Mouse (Mus musculus) megakaryocyte, embryonic 14.5 days (primary cell): ENCODE results near the gene Ndufv2. TPM values are rescaled to one million over a fixed set of nuclear protein-coding genes. Genes with fewer than 3 reads are reported as not detected.

Experiments
- H3K27me3 ChIP-seq: replicated peaks from 2 replicates; pipeline ENCODE3; 2012; ENCODE audit warnings: inconsistent platforms
- H3K36me3 ChIP-seq: replicated peaks from 2 replicates; pipeline ENCODE3; 2012; ENCODE audit warnings: low read length, inconsistent platforms, mixed read lengths
- H3K4me1 ChIP-seq: 2 replicates; pipeline ENCODE4 v1.6.1; 2012; ENCODE audit warnings: inconsistent platforms
- H3K4me3 ChIP-seq: replicated peaks from 2 replicates; pipeline ENCODE3; 2012; ENCODE audit warnings: moderate library complexity, mild to moderate bottlenecking, inconsistent platforms
- H3K9me3 ChIP-seq: 2 replicates; pipeline ENCODE4 v1.6.1; 2012; ENCODE audit warnings: inconsistent platforms
- FLI1 ChIP-seq: IDR thresholded peaks from 2 replicates; pipeline ENCODE4 v1.6.1; 2012; ENCODE audit warnings: low read length, inconsistent platforms, mixed read lengths
- GATA1 ChIP-seq: IDR thresholded peaks from 3 replicates; pipeline ENCODE4 v1.6.1; 2012; ENCODE audit warnings: mixed read lengths, low read length, inconsistent platforms, borderline replicate concordance
- polyA plus RNA-seq: library from polyadenylated mRNA; stranded (reverse); fragments of >175 nt; gene quantifications from 2 replicates; pipeline ENCODE4 v1.2.3, GENCODE M21; 2012; ENCODE audit warnings: low replicate concordance; ENCODE audit not compliant: insufficient read depth

Gene Ndufv2
- 7.8 and 88.7 TPM in 2 replicates for polyA plus RNA-seq

- H3K9me3 ChIP-seq: no peaks in the 10 kb centered on the region
- peaks cover 22% of the 10 kb centered on the region for H3K36me3 ChIP-seq
- H3K4me1 ChIP-seq: peaks cover 49% of the 10 kb centered on the region
- no peaks in the 10 kb centered on the region for H3K27me3 ChIP-seq
- TF ChIP-seq FLI1: no peak
- no peak for TF ChIP-seq GATA1
- H3K4me3 ChIP-seq: peak within 1 kb of the TSS; percentile 95
Measured at GRCm38 (mm10) chr17:66101380-66102330, at the start of gene Ndufv2. TSS of gene Ndufv2 (minus strand) at chr17:66101559.

GRCm38 (mm10) chr17:66131212-66131611, 29.9 kb upstream of the Ndufv2 start:
- H3K27me3 ChIP-seq: no peaks in the 10 kb centered on the region
- peaks cover 97% of the 10 kb centered on the region for H3K36me3 ChIP-seq
- H3K4me1 ChIP-seq: peaks cover 5% of the 10 kb centered on the region; the same call in 1 of the 2 replicates
- no peak overlapping the region for H3K4me3 ChIP-seq
- TF ChIP-seq FLI1 (no peak), GATA1 (no peak)
- H3K9me3 ChIP-seq: no peaks in the 10 kb centered on the region

GRCm38 (mm10) chr17:66130371-66130770, 29.0 kb upstream of the Ndufv2 start:
- H3K4me3 ChIP-seq: no peak overlapping the region
- TF ChIP-seq GATA1 (no peak), FLI1 (no peak)
- peaks cover 11% of the 10 kb centered on the region for H3K4me1 ChIP-seq
- H3K9me3 ChIP-seq: no peaks in the 10 kb centered on the region
- peaks cover 91% of the 10 kb centered on the region for H3K36me3 ChIP-seq
- H3K27me3 ChIP-seq: no peaks in the 10 kb centered on the region

GRCm38 (mm10) chr17:66125211-66125610, 23.9 kb upstream of the Ndufv2 start:
- Histone ChIP-seq H3K9me3 (no peaks in the 10 kb centered on the region), H3K36me3 (peaks cover 50% of the 10 kb centered on the region), H3K4me1 (peaks cover 38% of the 10 kb centered on the region), H3K4me3 (peak overlapping the region; percentile 95), H3K27me3 (no peaks in the 10 kb centered on the region)
- TF ChIP-seq GATA1 (no peak), FLI1 (no peak)

- Histone ChIP-seq H3K4me1 (peaks cover 38% of the 10 kb centered on the region), H3K36me3 (peaks cover 49% of the 10 kb centered on the region)
Measured at GRCm38 (mm10) chr17:66123816-66124610, 22.7 kb upstream of the Ndufv2 start.

GRCm38 (mm10) chr17:66123066-66123815, 21.9 kb upstream of the Ndufv2 start, which contains the start of gene Ddx11:
TSS of gene Ddx11 (plus strand) at chr17:66123520.
- no peaks in the 10 kb centered on the region for H3K9me3 ChIP-seq
- H3K4me1 ChIP-seq: peaks cover 37% of the 10 kb centered on the region

More at GRCm38 (mm10) chr17:66123816-66124610, 22.7 kb upstream of the Ndufv2 start:
- TF ChIP-seq FLI1 (no peak), GATA1 (no peak)
- Histone ChIP-seq H3K4me3 (peak overlapping the region; percentile 95), H3K27me3 (no peaks in the 10 kb centered on the region), H3K9me3 (no peaks in the 10 kb centered on the region)

GRCm38 (mm10) chr17:66120701-66121100, 19.3 kb upstream of the Ndufv2 start:
- H3K27me3 ChIP-seq: no peaks in the 10 kb centered on the region
- no peaks in the 10 kb centered on the region for H3K9me3 ChIP-seq
- peaks cover 38% of the 10 kb centered on the region for H3K4me1 ChIP-seq
- no peak overlapping the region for H3K4me3 ChIP-seq
- TF ChIP-seq FLI1 (no peak), GATA1 (no peak)
- peaks cover 52% of the 10 kb centered on the region for H3K36me3 ChIP-seq

More at GRCm38 (mm10) chr17:66123066-66123815, 21.9 kb upstream of the Ndufv2 start, which contains the start of gene Ddx11:
- H3K36me3 ChIP-seq: peaks cover 50% of the 10 kb centered on the region
- H3K4me3 ChIP-seq: peak within 1 kb of the TSS; percentile 95
- no peak for TF ChIP-seq FLI1
- no peak for TF ChIP-seq GATA1
- no peaks in the 10 kb centered on the region for H3K27me3 ChIP-seq

GRCm38 (mm10) chr17:66118991-66119390, 17.6 kb upstream of the Ndufv2 start:
- H3K4me1 ChIP-seq: peaks cover 36% of the 10 kb centered on the region
- TF ChIP-seq FLI1 (no peak), GATA1 (no peak)
- H3K36me3 ChIP-seq: peaks cover 69% of the 10 kb centered on the region
- H3K9me3 ChIP-seq: no peaks in the 10 kb centered on the region
- H3K4me3 ChIP-seq: no peak overlapping the region
- H3K27me3 ChIP-seq: no peaks in the 10 kb centered on the region

GRCm38 (mm10) chr17:66112166-66112565, 10.8 kb upstream of the Ndufv2 start:
- Histone ChIP-seq H3K4me1 (peaks cover 72% of the 10 kb centered on the region), H3K4me3 (peak overlapping the region; percentile 97), H3K9me3 (no peaks in the 10 kb centered on the region), H3K27me3 (no peaks in the 10 kb centered on the region), H3K36me3 (peaks cover 44% of the 10 kb centered on the region)
- TF ChIP-seq GATA1: no peak
- TF ChIP-seq FLI1: no peak
